Mouse (Mus musculus) right cerebral cortex, postnatal 4 days (tissue): ENCODE data around the gene Ctnnal1.
"Not testable (repeated sequence)": the region's sequence is repeated elsewhere in the genome, so short reads cannot be mapped to it uniquely, and the experiment has no call there.

Source experiments
- DNase-seq: peaks from one replicate; pipeline ENCODE4 v3.0.0-alpha.2; 2022

The Ctnnal1 gene

GRCm38 (mm10) chr4:56865003-56865511, at the start of gene Ctnnal1:
Gene Ctnnal1 (minus strand): TSS chr4:56865188.
- DNase-seq: peak; percentile 73

DNA sequence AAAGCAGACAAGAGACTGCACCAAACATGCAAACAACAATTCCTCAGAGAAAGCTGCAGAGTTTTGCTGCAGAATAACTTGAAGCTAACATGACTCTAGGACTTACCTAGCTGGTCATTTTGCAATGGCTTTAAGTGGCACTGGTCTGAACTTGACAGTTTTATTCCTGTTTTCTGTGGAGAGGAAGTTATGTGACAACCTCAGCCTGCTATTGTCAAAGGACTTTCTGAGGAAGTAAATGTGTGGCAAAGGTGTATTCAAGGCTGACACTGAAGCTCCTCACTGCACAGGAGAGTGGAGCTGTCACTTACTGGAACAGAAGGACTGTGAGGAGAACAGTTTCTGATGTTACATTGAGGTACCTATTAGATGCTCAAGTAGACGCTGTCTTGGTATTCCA, 49.8 kb upstream of the Ctnnal1 start:
- no peak for DNase-seq

DNA sequence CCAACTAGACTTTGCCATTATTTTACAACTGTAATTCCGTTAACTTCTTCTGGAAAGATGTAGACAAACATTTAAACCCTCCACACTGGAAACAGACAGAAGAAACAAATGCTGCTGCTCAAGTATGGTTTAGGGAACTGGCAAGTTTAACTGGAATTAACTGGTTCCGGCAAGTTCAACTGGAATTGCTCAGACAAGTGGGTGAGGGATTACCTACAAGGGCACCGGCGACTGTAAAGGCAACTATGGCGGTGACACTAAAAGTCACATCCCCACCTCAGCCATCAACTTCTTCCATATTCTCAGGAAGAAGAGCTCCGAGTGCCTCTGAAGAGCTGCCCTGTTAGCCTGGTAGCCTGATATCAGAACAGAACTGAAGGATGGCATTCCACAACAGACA, 49.4 kb upstream of the Ctnnal1 start:
- no peak for DNase-seq

DNA sequence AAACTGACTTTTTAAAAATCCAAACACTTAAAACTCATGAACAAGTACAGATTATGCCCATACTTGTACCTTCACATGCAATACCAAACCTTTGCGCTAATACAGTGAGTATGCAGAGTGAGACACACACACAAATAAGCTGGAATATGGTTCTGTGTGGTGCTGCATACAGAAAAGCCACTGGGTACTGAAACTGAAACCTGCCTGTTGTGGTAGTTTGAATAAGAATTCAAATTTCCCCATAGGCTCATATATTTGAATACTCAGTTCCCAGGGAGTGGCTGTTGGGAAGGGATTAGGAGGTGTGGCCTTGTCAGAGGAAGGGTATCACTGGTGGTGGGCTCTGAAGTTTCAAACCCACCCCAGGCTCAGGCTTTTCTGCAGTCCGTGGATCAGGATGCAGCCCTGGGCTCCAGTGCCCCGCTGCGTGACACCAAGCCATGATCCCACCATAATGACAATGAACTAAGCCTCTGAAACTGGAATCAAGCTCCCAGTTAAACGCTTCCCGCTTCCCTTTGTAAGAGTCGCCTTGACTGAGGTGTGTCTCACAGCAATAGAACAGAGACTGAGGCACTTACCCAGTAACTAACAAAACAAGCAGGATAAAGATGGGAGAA, 47.5 kb upstream of the Ctnnal1 start:
- DNase-seq: no peak

- no peak for DNase-seq
Observed at GRCm38 (mm10) chr4:56909568-56909967, 44.6 kb upstream of the Ctnnal1 start.

DNA sequence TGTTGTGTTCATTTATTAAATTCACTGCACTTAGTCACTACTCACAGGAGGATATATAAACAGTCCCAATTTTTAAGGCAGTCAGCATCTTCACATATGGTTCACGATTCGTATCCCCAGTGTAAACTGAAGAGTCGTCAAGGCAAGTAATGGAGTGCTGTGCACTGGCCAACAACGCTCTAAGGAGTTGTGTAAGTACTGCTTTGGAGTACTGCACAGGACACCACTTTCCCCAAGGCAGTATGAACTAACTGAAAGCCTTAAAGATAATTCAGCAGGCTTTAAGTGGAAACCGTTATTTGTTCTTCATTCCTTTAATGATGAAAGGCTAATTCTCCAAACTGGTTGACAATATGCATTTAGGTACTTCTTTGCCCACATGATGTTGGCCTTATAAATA, 42.7 kb upstream of the Ctnnal1 start:
- DNase-seq: no peak

DNA sequence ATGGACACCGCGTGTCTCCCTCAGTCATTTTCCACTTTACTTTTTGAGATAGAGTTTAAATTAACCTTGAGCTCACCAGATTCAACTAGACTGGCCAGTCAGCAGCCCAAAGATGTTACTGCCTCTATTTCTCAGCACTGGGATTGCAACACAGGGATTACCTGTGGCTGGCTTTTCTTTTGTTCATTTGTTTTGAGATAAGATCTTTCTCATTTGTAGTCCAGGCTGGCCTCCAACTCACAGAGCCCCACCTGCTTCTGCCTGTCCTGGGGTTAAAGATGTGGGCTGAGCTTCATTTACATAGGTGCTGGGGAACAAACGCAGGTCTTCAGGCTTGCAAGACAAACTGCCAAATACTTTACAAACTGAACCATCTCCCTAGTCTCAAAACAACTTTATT, 41.9 kb upstream of the Ctnnal1 start:
- no peak for DNase-seq

DNA sequence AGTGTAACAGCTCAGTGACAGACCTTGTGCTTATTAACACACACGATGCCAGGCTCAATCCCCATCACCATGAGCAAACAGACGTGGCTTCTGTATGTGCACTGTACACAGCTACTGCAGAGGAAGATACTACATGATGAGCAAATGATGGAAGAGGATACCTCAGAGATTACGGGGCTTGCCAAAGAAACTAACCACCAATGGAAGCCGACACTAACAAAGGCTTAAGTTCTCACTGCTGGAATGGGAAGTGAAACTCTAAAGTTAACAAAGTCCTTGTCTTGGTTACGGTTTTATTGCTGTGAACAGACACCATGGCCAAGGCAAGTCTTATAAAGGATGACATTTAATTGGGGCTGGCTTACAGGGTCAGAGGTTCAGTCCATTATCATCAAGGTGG, 40.5 kb upstream of the Ctnnal1 start:
- no peak for DNase-seq

- peak; percentile 17 for DNase-seq
Observed at GRCm38 (mm10) chr4:56901671-56902070, 36.7 kb upstream of the Ctnnal1 start.

- DNase-seq: no peak
Observed at GRCm38 (mm10) chr4:56899216-56899615, 34.2 kb upstream of the Ctnnal1 start.

GRCm38 (mm10) chr4:56897511-56897910, 32.5 kb upstream of the Ctnnal1 start:
- no peak for DNase-seq

- no peak for DNase-seq
Observed at GRCm38 (mm10) chr4:56894196-56894595, 29.2 kb upstream of the Ctnnal1 start.

- DNase-seq: no peak
Observed at GRCm38 (mm10) chr4:56892501-56893115, 27.6 kb upstream of the Ctnnal1 start.

- no peak for DNase-seq
Observed at GRCm38 (mm10) chr4:56888483-56888882, 23.5 kb upstream of the Ctnnal1 start.

DNA sequence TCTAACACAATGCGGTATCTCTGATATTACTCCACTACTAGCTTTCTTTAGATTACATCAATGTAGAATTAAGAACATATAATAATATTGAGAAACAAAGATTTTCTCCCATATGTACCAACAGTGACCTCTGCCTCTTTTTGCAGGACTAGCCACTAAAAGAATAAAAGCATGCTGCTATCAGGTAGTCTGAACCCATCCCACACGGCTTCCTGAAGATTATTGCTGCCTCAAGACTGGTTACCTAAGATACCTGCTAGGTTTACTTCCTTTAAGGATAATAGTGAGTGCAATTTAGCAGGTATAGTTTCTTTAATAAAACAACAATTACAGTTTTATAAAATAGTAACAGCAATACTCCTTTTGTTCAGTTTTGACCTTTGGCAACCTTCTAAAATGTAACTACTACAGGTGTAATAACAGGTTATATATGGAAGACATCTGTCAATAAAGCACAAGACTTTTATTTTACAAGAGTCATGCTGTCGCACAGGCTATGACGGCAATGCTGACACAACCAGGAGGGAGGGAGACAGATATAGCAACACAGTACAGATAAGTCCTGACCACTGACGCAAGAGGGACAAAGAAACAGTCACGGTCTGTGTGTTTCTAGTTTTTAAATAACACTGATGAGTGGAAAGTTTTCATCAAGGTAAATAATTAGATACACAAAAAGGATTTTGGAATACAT, 21.4 kb upstream of the Ctnnal1 start:
- DNase-seq: no peak

GRCm38 (mm10) chr4:56880036-56880703, 15.2 kb upstream of the Ctnnal1 start:
- no peak for DNase-seq

GRCm38 (mm10) chr4:56878971-56879370, 14.0 kb upstream of the Ctnnal1 start:
- DNase-seq: no peak

GRCm38 (mm10) chr4:56870541-56870940, 5.6 kb upstream of the Ctnnal1 start:
- DNase-seq: not testable (repeated sequence)

DNA sequence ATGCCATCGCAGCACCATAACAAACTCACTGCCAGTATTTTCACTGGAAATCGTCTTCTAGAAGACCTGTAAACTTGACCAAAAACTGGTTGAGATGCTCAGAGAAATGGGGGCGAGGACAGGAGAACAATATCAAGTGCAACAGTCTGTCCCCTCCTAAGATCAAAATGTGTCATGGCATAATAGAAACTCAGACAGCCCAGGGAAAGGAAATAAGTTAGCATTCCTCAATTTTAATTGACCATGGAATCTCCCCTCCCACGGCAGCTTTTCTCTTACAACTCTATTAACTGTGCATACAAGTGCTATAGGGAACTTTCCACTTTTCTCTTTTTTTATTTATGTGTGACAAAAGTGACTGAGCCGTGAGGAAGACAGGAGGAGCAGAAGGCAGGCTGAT, 2.8 kb upstream of the Ctnnal1 start:
- DNase-seq: no peak

DNA sequence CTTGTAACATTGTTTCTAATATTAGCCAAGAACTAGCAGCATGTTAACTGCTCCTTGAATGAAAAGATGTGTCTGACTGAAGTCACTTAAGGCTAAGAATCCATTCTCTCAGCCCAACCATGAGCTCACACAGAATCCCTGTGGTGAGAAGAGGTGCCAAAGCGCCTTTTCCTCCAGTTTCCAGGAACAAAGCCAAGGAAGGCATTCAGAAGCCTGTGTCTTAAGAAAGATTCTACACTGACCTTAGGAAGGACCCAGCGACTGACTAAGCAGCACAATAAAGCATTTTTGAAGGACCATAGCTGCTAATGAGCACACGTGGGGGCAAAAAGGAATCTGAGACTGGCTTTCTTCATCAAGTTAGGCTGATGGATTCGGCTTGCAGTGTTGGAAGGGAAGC, 983 bp upstream of the Ctnnal1 start:
- DNase-seq: no peak

GRCm38 (mm10) chr4:56864417-56865001, 479 bp downstream of the Ctnnal1 start:
- DNase-seq: peak; percentile 57

- no peak for DNase-seq
Observed at GRCm38 (mm10) chr4:56864016-56864415, 972 bp downstream of the Ctnnal1 start.

- DNase-seq: no peak
Observed at GRCm38 (mm10) chr4:56861551-56861950, 3.4 kb downstream of the Ctnnal1 start.
